In genomic region chrX:159910600-159910999, GRCm38 (mm10) we compare ENCODE assay signal across 14 mouse cellular contexts.
DNase-seq lines count a peak whose midpoint lies in the region; ATAC-seq lines count a peak whose summit lies in the region.
"Had no signal": no experiment of that assay in that cellular context is flagged by ENCODE, and none has a peak within 500 bp of the region (broad histone marks: within the 10 kb centered on the region; RNA-seq: fewer than 3 reads in every experiment).

No protein-coding gene starts in this region.

- 47% methylated on average over 3 of the region's 3 CpGs for WGBS in limb, embryonic 13.5 days
- WGBS in limb, embryonic 10.5 days, result 82% methylated on average over 3 of the region's 3 CpGs
- WGBS in embryonic facial prominence, embryonic 12.5 days, result 49% methylated on average over 3 of the region's 3 CpGs
- WGBS in macrophage (ENCODE audit: missing documents), result 75% methylated on average over 3 of the region's 3 CpGs

- H3K36me3 ChIP-seq in limb, embryonic 13.5 days, result no peaks in the 10 kb centered on the region
- H3K36me3 ChIP-seq in limb, embryonic 10.5 days, result no peaks in the 10 kb centered on the region
- H3K36me3 ChIP-seq in embryonic facial prominence, embryonic 12.5 days, result no peaks in the 10 kb centered on the region
- no peaks in the 10 kb centered on the region for H3K36me3 ChIP-seq in macrophage (ENCODE audit: inconsistent target)
- H3K36me3 ChIP-seq: heart, embryonic 13.5 days; liver, embryonic 12.5 days had no signal

- no peaks in the 10 kb centered on the region for H3K79me2 ChIP-seq in macrophage (ENCODE audit: inconsistent target)

- DNase-seq in cerebellum, postnatal 10 days, result peak; percentile 9 to 15
- no peak for DNase-seq in cerebellum, adult 9-11 months
- no peak for DNase-seq in limb, embryonic 10.5 days (ENCODE audit: low spot score)
- no peak for DNase-seq in kidney, adult 11 months
- no peak for DNase-seq in urinary bladder, postnatal 25 days (ENCODE audit: low spot score)
- DNase-seq: B cell, adult 2 months; cerebellum, postnatal 25 days had no signal

- ATAC-seq in limb, embryonic 13.5 days (ENCODE audit: low FRiP score, low read depth), result peak; percentile 86
- peak; percentile 74; the same call in 1 of the 2 replicates for ATAC-seq in embryonic facial prominence, embryonic 12.5 days (ENCODE audit: insufficient number of reproducible peaks, insufficient read depth, low FRiP score, low TSS enrichment)
- ATAC-seq: liver, embryonic 12.5 days; midbrain, embryonic 16.5 days had no signal

- no peak overlapping the region for H3K4me2 ChIP-seq in limb, embryonic 13.5 days (replicated peaks)
- H3K4me2 ChIP-seq in embryonic facial prominence, embryonic 12.5 days (replicated peaks), result no peak overlapping the region
- H3K4me2 ChIP-seq: heart, embryonic 13.5 days; liver, embryonic 12.5 days had no signal

- no peaks in the 10 kb centered on the region for H3K9me3 ChIP-seq in limb, embryonic 13.5 days
- no peaks in the 10 kb centered on the region for H3K9me3 ChIP-seq in limb, embryonic 10.5 days (replicated peaks)
- no peaks in the 10 kb centered on the region for H3K9me3 ChIP-seq in embryonic facial prominence, embryonic 12.5 days
- H3K9me3 ChIP-seq: heart, embryonic 13.5 days; liver, embryonic 12.5 days had no signal

- H3K27ac ChIP-seq in limb, embryonic 13.5 days, result no peak overlapping the region; the same call in 1 of the 2 replicates
- H3K27ac ChIP-seq in limb, embryonic 10.5 days, result no peak overlapping the region
- H3K27ac ChIP-seq in embryonic facial prominence, embryonic 12.5 days, result peak overlapping the region; percentile 54; the same call in 1 of the 2 replicates
- peak overlapping the region; percentile 59; the same call in 1 of the 2 replicates for H3K27ac ChIP-seq in macrophage
- H3K27ac ChIP-seq: heart, embryonic 13.5 days; layer of hippocampus, adult 2 months; liver, embryonic 12.5 days had no signal

- H3K9ac ChIP-seq in limb, embryonic 13.5 days, result no peak overlapping the region
- no peak overlapping the region for H3K9ac ChIP-seq in embryonic facial prominence, embryonic 12.5 days
- H3K9ac ChIP-seq: heart, embryonic 13.5 days; liver, embryonic 12.5 days had no signal

- H3K27me3 ChIP-seq in limb, embryonic 13.5 days, result peaks cover 32% of the 10 kb centered on the region
- H3K27me3 ChIP-seq in limb, embryonic 10.5 days (ENCODE audit: low read depth, poor library complexity, severe bottlenecking), result peaks cover 90% of the 10 kb centered on the region
- no peaks in the 10 kb centered on the region; the same call in 1 of the 2 replicates for H3K27me3 ChIP-seq in embryonic facial prominence, embryonic 12.5 days

- H3K4me1 ChIP-seq in limb, embryonic 13.5 days, result no peaks in the 10 kb centered on the region
- H3K4me1 ChIP-seq in limb, embryonic 10.5 days, result no peaks in the 10 kb centered on the region
- H3K4me1 ChIP-seq in embryonic facial prominence, embryonic 12.5 days, result no peaks in the 10 kb centered on the region

- H3K4me3 ChIP-seq in limb, embryonic 13.5 days, result no peak overlapping the region
- H3K4me3 ChIP-seq in limb, embryonic 10.5 days, result no peak overlapping the region
- H3K4me3 ChIP-seq in embryonic facial prominence, embryonic 12.5 days, result no peak overlapping the region
- no peak overlapping the region for H3K4me3 ChIP-seq in macrophage (ENCODE audit: inconsistent target)
- H3K4me3 ChIP-seq: heart, embryonic 13.5 days; layer of hippocampus, adult 2 months; liver, embryonic 12.5 days had no signal

Comparison
In these comparisons a context has a peak if more than half of its experiments do, and no peak if none do; other contexts are left out.
1. DNase-seq: peak in cerebellum, postnatal 10 days (2 of 2); none in cerebellum, adult 9-11 months (single experiment), limb, embryonic 10.5 days (single experiment), kidney, adult 11 months (single experiment) and urinary bladder, postnatal 25 days (single experiment).
2. H3K27ac ChIP-seq: peak in embryonic facial prominence, embryonic 12.5 days (single experiment) and macrophage (single experiment); none in limb, embryonic 13.5 days (single experiment) and limb, embryonic 10.5 days (single experiment).